Mouse (Mus musculus) liver, embryonic 13.5 days (tissue): Measurements from ENCODE around the gene Zfp420. TPM values are rescaled to one million over a fixed set of nuclear protein-coding genes. Genes with fewer than 3 reads are reported as not detected.

ENCODE experiments used
- ATAC-seq: fragments of 200-750 bp; cut with Nextera tagmentation; 2 replicates; pipeline ENCODE4 v1.8.0; 2017; ENCODE audit warnings: low read depth, mild to moderate bottlenecking, moderate number of reproducible peaks, moderate library complexity
- DNase-seq: peaks from one replicate; pipeline ENCODE4 v3.0.0; 2022
- H3K27ac ChIP-seq: fragments of 300-500 bp; sonication (generic); 2 replicates; pipeline ENCODE4 v1.5.1; 2015; ENCODE audit warnings: moderate library complexity, mild to moderate bottlenecking, inconsistent platforms
- H3K27me3 ChIP-seq: fragments of 300-500 bp; sonication (generic); 2 replicates; pipeline ENCODE4 v1.6.1; 2015; ENCODE audit warnings: mild to moderate bottlenecking, inconsistent platforms
- H3K36me3 ChIP-seq: fragments of 300-500 bp; sonication (generic); 2 replicates; pipeline ENCODE4 v1.6.1; 2015; ENCODE audit warnings: mild to moderate bottlenecking, inconsistent platforms
- H3K4me1 ChIP-seq: fragments of 300-500 bp; sonication (generic); replicated peaks from 2 replicates; pipeline ENCODE4 v1.6.1; 2015; ENCODE audit warnings: inconsistent platforms
- H3K4me2 ChIP-seq: fragments of 300-500 bp; sonication (generic); 2 replicates; pipeline ENCODE4 v1.6.1; 2015; ENCODE audit warnings: inconsistent platforms, mild to moderate bottlenecking, moderate library complexity
- H3K4me3 ChIP-seq: fragments of 300-500 bp; sonication (generic); replicated peaks from 2 replicates; pipeline ENCODE4 v1.5.1; 2015; ENCODE audit warnings: mild to moderate bottlenecking, inconsistent platforms
- H3K9ac ChIP-seq: fragments of 300-500 bp; sonication (generic); 2 replicates; pipeline ENCODE4 v1.6.1; 2015; ENCODE audit warnings: mild to moderate bottlenecking, inconsistent platforms
- H3K9me3 ChIP-seq: fragments of 300-500 bp; sonication (generic); replicated peaks from 2 replicates; pipeline ENCODE4 v1.6.1; 2016; ENCODE audit warnings: inconsistent platforms
- WGBS: fragments of 180-500 bp; shearing (Covaris S2); methylation state at CpG from one replicate; pipeline ENCODE4 v1.1.7; 2015; ENCODE audit not compliant: insufficient replicate concordance; 5-methylcytosine and 5-hydroxymethylcytosine counted together
- polyA plus RNA-seq: library from polyadenylated mRNA; unstranded; fragments of >200 nt; fragmentation: Nextera tagmentation; extraction: Ambion mirVana; gene quantifications from 2 replicates; pipeline ENCODE4 v1.2.1, GENCODE M21; 2015

Zfp420 gene
- 1.3 and 1.4 TPM in 2 replicates for polyA plus RNA-seq

DNA sequence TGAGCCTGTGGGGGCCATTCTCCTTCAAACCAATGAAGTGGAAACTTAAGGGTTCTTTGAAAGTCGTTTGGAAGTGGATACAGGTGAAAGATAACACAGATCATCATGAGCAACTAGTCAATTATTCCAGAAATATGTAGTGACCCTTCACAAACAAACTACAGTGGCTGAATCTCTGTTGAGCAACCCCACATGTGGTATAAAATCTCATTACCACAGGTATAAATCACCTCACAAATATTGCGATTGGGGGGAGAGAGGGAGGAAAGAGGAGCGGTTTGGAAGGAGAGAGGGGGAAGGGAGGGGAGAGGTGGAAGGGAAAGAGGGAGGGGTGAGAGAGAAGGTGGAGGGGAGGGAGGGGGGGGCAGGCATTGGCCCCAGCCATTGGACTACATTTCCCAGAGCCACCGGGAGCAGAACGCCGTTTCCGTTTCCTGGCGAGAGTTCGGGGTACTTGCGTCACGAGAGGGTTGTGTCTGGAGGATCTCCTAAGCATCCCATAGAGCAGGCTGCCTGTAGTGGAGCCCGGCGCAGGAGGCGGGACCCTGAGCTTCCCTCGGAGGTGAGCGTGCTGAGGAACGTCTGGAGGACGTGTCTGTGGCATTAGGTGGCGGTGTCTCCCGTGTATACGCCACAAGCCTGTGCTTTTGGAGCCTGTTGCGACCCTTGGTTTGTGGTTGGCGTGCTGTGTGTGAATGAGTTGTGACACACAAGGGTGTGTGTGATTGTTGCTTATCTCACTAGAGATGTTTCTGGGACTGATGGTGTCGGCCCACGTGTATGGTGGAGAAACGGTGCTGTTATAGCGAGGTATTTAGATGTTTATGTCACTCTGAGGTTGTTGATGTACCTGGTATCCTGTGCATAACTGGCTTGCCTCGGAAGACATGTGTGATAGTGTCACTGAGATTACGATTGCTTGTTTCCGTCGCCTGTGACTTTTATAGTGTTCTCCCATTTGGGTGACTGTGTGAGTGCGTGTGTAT, at the start of gene Zfp420:
Gene Zfp420, plus strand, starts transcription at position 448 of the 986 bp plus-strand sequence.
- peak; percentile 75 for DNase-seq
- Histone ChIP-seq H3K4me1 (peaks cover 10% of the 10 kb centered on the region), H3K4me2 (peak within 1 kb of the TSS; percentile 75), H3K27me3 (no peaks in the 10 kb centered on the region), H3K9ac (peak within 1 kb of the TSS; percentile 63), H3K27ac (no peak within 1 kb of the TSS), H3K4me3 (peak within 1 kb of the TSS; percentile 64), H3K36me3 (peaks cover 4% of the 10 kb centered on the region; the same call in 1 of the 2 replicates), H3K9me3 (no peaks in the 10 kb centered on the region)
- ATAC-seq = peak; percentile 97
- 6% methylated on average over 32 of the region's 32 CpGs for WGBS

DNA sequence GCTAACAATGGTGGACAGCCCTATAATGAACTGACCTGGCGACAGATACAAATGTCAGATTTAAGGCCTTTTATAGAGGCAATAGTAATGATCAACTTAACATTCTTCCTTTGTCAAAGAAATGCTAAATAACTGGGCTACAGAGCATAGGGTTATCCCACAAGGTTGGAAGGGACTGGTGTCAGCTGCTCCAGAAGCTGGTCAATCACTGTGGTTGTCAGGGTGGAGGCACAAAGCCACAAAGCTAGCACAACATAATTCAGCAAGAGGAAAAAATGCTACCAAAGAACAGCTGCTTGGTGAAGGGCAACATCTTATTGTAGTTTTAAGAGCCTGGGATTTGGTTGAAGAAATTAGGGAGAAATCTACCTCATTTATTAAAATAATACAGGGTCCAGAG, 47.5 kb upstream of the Zfp420 start:
- Histone ChIP-seq H3K4me2 (no peak overlapping the region), H3K27ac (no peak overlapping the region), H3K9me3 (no peaks in the 10 kb centered on the region), H3K4me1 (peaks cover 36% of the 10 kb centered on the region), H3K4me3 (no peak overlapping the region), H3K27me3 (no peaks in the 10 kb centered on the region), H3K9ac (no peak overlapping the region), H3K36me3 (no peaks in the 10 kb centered on the region)
- ATAC-seq (no peak), DNase-seq (no peak)
- 66% methylated on average over 1 of the region's 1 CpGs for WGBS

DNA sequence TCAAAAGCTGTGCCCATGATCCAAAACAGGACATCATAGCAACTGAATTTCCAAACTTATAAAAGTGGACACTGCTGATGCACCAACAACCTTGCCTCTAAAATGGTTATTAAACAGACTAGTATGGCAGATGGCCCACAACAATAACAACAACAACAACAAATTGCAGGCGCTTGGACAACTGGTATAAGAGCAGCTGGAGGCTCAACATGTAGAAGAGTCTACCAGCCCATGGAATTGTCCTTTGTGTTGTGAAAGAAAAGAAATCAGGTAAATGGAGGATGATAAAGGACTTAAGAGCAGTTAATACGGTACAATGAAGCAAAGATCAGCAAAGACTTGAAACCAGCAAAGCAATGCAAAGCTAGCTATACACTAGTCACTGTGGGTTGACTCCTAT, 45.4 kb upstream of the Zfp420 start:
- peaks cover 54% of the 10 kb centered on the region for H3K4me1 ChIP-seq
- 69% methylated on average over 2 of the region's 2 CpGs for WGBS

DNA sequence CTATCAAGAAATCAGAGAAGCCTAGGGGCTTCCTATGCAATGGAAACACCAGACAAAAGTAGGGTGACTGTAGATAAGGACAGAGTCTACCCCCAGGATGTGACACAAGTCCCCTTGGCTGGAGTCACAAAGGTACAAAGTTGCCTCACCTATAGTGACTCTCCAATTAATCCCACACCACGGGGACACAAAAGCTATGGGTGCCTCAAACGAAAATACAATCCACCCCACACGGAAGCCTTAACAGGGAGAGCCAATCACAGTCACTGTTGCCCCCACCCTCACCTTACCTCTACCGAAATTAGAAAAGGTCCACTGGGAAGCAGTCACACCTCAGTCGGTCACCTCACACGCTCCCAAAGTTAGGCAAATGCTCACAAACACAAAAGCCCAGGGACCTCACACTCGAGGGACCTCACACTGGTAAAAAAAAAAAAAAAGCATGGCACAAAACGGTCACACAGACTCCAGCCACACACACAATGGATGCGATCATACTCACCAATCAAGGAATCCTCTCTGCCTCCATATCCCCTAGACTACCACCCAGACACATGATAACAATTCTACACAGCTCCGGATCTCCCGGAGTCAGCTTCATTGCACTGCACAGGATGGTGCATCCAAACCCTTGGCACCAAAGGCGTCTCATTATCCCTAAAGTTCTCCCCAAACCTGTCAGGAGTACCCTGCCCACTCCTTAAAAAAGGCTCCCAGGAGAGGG, 44.6 kb upstream of the Zfp420 start:
- Histone ChIP-seq H3K36me3 (no peaks in the 10 kb centered on the region), H3K4me1 (peaks cover 61% of the 10 kb centered on the region), H3K27ac (peak overlapping the region; percentile 54), H3K4me3 (peak overlapping the region; percentile 81), H3K27me3 (no peaks in the 10 kb centered on the region), H3K4me2 (peak overlapping the region; percentile 85), H3K9ac (peak overlapping the region; percentile 80), H3K9me3 (no peaks in the 10 kb centered on the region)
- WGBS = 3% methylated on average over 12 of the region's 12 CpGs
- ATAC-seq (peak; percentile 44), DNase-seq (no peak)

More for the DNA sequence above, 45.4 kb upstream of the Zfp420 start:
- H3K4me3 ChIP-seq = no peak overlapping the region
- no peaks in the 10 kb centered on the region for H3K36me3 ChIP-seq
- H3K27ac ChIP-seq = no peak overlapping the region
- H3K27me3 ChIP-seq = no peaks in the 10 kb centered on the region
- peak overlapping the region; percentile 85; the same call in 1 of the 2 replicates for H3K4me2 ChIP-seq
- no peaks in the 10 kb centered on the region for H3K9me3 ChIP-seq
- no peak overlapping the region for H3K9ac ChIP-seq
- ATAC-seq (no peak), DNase-seq (no peak)

DNA sequence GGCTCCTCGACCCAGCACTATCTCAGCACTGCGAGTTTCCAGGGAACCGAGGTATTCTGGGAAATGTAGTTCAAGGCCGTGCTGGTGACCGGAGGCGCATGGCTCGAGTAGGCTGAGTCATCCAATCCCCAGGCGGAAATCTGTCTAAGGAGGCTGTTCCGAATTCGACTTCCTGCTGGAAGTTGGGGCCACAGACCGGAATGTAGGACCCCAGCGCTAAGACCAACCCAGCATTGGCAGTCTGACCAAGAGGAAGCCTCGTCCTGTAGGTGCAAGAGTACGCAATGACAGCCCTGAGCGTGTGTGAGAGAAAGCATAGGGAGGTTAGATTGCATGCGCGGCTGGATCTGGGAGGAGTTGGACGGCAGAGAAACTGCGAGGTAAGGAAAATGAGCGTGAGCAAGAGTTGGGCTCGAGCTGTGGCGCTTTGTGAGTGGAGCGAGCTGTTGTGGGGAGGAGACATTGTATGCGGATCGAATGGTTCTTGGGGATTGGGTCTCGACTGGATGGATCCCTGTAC, 43.8 kb upstream of the Zfp420 start, which contains the start of gene Zfp790:
Gene Zfp790, plus strand, starts transcription at position 205 of the 520 bp plus-strand sequence.
- H3K27ac ChIP-seq = peak within 1 kb of the TSS; percentile 78
- under 1% methylated on average over 26 of the region's 26 CpGs for WGBS

DNA sequence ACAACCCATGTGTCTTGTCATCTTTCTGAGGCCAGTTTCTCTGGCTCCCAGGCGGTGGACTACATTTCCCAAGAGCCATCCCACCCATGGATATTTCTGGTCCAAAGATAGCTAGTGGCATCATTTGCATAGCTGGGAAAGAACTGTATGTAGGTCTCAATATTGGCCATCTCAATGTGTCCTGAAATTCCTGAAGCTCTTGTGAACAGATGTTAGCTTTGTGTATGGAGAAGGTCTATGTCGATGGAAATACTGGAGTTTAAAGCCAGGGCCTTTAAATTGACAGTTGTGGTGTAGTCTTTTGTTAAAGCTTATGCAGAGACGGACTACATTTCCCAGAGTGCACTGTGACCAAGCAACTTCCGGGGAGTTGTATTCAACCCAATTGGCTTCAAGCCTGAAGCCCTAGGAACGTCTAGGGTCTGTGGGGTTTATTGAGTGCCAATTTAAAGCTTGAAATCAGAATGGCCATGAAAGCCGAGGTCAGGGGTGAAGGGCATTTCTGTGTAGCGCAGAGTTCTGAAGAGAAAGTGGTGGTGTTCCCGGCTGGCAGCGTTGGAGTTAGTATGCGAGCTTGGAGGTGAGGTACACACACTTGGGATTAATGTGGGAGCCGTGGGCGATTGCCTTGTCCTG, 41.0 kb upstream of the Zfp420 start:
- Histone ChIP-seq H3K4me3 (peak overlapping the region; percentile 73), H3K36me3 (peaks cover 23% of the 10 kb centered on the region), H3K27me3 (no peaks in the 10 kb centered on the region), H3K9me3 (no peaks in the 10 kb centered on the region), H3K9ac (peak overlapping the region; percentile 71), H3K27ac (peak overlapping the region; percentile 80), H3K4me2 (peak overlapping the region; percentile 81), H3K4me1 (peaks cover 53% of the 10 kb centered on the region)
- 4% methylated on average over 12 of the region's 12 CpGs for WGBS
- ATAC-seq = peak; percentile 63
- peak; percentile 63 for DNase-seq

More for the DNA sequence above, 43.8 kb upstream of the Zfp420 start, which contains the start of gene Zfp790:
- Histone ChIP-seq H3K9ac (peak within 1 kb of the TSS; percentile 80), H3K4me3 (peak within 1 kb of the TSS; percentile 81), H3K27me3 (no peaks in the 10 kb centered on the region), H3K4me2 (peak within 1 kb of the TSS; percentile 85), H3K4me1 (peaks cover 62% of the 10 kb centered on the region), H3K9me3 (no peaks in the 10 kb centered on the region), H3K36me3 (0 out of 2 replicates have a peak, but pooled peaks cover 2% of the 10 kb centered on the region)
- ATAC-seq (peak; percentile 95), DNase-seq (peak; percentile 84)

DNA sequence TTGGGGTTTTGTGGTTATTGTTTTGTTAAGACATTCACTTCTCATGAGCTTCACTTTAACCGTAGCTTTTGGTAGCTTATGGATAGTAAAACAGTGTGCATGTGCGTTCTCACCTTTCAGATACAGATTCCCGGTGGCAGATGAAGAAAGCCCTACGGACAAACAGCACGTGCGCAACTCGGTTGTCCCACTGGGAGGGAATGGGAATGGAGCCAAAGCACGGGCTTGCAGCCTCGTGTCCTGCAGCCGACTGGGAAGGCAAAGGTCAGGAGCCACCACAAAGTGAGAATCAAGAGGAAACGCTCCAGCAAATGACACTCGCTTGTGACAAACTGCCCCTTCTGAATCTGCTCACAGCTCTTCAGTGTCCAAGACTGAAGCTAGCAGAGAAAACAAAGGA, 31.8 kb upstream of the Zfp420 start:
- H3K4me1 ChIP-seq = no peaks in the 10 kb centered on the region
- H3K9ac ChIP-seq = no peak overlapping the region
- WGBS = 87% methylated on average over 12 of the region's 12 CpGs
- H3K27me3 ChIP-seq = no peaks in the 10 kb centered on the region
- no peak overlapping the region for H3K4me3 ChIP-seq
- peaks cover 9% of the 10 kb centered on the region; the same call in 1 of the 2 replicates for H3K9me3 ChIP-seq
- DNase-seq (no peak), ATAC-seq (no peak)
- no peak overlapping the region for H3K27ac ChIP-seq
- H3K36me3 ChIP-seq = peaks cover 69% of the 10 kb centered on the region
- H3K4me2 ChIP-seq = no peak overlapping the region

DNA sequence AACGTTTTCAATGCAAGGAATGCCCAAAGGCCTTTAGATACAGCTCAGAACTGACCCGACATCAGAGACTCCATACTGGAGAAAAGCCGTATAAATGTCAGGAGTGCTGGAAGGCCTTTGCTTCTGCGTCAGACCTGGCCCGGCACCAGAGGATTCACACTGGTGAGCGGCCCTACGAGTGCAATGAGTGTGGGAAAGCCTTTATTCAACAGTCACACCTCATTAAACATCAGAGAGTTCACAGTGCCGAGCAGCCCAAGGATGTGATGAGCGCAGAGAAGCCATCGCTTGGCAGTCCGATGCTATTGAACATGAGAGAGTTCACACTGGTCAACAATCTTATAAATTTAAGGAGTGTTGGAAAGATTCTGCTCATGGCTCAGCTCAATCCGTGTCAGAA, 30.0 kb upstream of the Zfp420 start:
- no peak for DNase-seq
- peaks cover 9% of the 10 kb centered on the region; the same call in 1 of the 2 replicates for H3K9me3 ChIP-seq

DNA sequence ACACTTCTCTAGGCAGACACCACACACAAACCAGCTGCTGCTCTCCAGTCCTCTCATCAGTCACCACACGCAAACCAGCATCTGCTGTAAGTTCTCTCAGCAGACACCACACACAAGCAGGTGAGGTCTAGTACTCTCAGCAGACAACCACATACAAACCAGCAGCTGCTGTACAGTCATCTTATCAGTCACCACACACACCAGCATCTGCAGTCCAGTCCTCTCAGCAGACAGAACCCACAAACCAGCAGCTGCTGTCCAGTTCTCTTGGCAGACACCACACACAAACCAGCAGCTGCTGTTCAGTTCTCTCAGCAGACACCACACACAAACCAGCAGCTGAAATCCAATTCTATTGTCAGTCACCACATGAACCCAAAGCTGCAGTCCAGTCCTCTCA, 23.0 kb upstream of the Zfp420 start:
- Histone ChIP-seq H3K9me3 (no peaks in the 10 kb centered on the region), H3K27me3 (no peaks in the 10 kb centered on the region), H3K36me3 (peaks cover 6% of the 10 kb centered on the region; the same call in 1 of the 2 replicates), H3K9ac (no peak overlapping the region), H3K4me2 (no peak overlapping the region), H3K4me3 (no peak overlapping the region), H3K27ac (no peak overlapping the region), H3K4me1 (no peaks in the 10 kb centered on the region)
- 73% methylated on average over 1 of the region's 1 CpGs for WGBS
- no peak for ATAC-seq
- no peak for DNase-seq

More for the DNA sequence above, 30.0 kb upstream of the Zfp420 start:
- Histone ChIP-seq H3K27ac (no peak overlapping the region), H3K4me3 (no peak overlapping the region), H3K4me2 (no peak overlapping the region), H3K4me1 (no peaks in the 10 kb centered on the region), H3K27me3 (no peaks in the 10 kb centered on the region), H3K36me3 (peaks cover 64% of the 10 kb centered on the region), H3K9ac (no peak overlapping the region)
- no peak for ATAC-seq
- 89% methylated on average over 12 of the region's 12 CpGs for WGBS

DNA sequence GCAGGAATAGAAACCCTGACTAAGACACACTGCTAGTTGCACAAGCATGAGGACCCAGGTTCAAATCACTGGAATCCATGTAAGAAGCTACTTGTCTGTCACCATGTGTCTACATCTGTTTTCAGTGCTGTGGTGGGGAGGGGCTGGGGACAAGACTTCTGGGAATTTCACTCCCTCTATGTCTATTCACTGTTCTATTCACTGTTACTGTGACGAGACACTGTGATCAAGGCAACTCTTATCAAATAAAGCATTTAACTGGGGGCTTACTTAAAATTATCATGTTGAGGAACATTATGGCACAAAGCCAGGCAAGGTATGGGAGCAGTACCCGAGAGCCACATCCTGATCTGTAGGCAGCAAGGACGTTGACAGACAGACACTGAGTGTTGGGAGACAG, 20.5 kb upstream of the Zfp420 start:
- Histone ChIP-seq H3K4me2 (no peak overlapping the region), H3K4me3 (no peak overlapping the region), H3K9ac (no peak overlapping the region), H3K27ac (no peak overlapping the region), H3K9me3 (no peaks in the 10 kb centered on the region), H3K4me1 (no peaks in the 10 kb centered on the region), H3K27me3 (no peaks in the 10 kb centered on the region), H3K36me3 (no peaks in the 10 kb centered on the region)
- no peak for ATAC-seq
- 52% methylated on average over 3 of the region's 3 CpGs for WGBS
- DNase-seq = no peak
